Mouse (Mus musculus) kidney, embryonic 15.5 days (tissue): ENCODE data around the gene Lrpap1. TPM values are rescaled to one million over a fixed set of nuclear protein-coding genes. Genes with fewer than 3 reads are reported as not detected.

Experiments
- ATAC-seq: fragments of 200-750 bp; cut with Nextera tagmentation; replicated peaks from 2 replicates; pipeline ENCODE4 v1.8.0; 2017; ENCODE audit warnings: moderate TSS enrichment; ENCODE audit not compliant: low FRiP score
- H3K27ac ChIP-seq: fragments of 300-500 bp; sonication (generic); 2 replicates; pipeline ENCODE4 v1.5.1; 2015; ENCODE audit warnings: mild to moderate bottlenecking, inconsistent platforms
- H3K27me3 ChIP-seq: fragments of 300-500 bp; sonication (generic); 2 replicates; pipeline ENCODE4 v1.6.1; 2015; ENCODE audit warnings: inconsistent platforms
- H3K36me3 ChIP-seq: fragments of 300-500 bp; sonication (generic); 2 replicates; pipeline ENCODE4 v1.6.1; 2015; ENCODE audit warnings: inconsistent platforms
- H3K4me1 ChIP-seq: fragments of 300-500 bp; sonication (generic); 2 replicates; pipeline ENCODE4 v1.6.1; 2015; ENCODE audit warnings: inconsistent platforms
- H3K4me2 ChIP-seq: fragments of 300-500 bp; sonication (generic); 2 replicates; pipeline ENCODE4 v1.6.1; 2015; ENCODE audit warnings: moderate library complexity, mild to moderate bottlenecking, inconsistent platforms
- H3K4me3 ChIP-seq: fragments of 300-500 bp; sonication (generic); replicated peaks from 2 replicates; pipeline ENCODE4 v1.5.1; 2015; ENCODE audit warnings: mild to moderate bottlenecking, inconsistent platforms
- H3K9ac ChIP-seq: fragments of 300-500 bp; sonication (generic); 2 replicates; pipeline ENCODE4 v1.6.1; 2015; ENCODE audit warnings: mild to moderate bottlenecking, inconsistent platforms
- H3K9me3 ChIP-seq: fragments of 300-500 bp; sonication (generic); replicated peaks from 2 replicates; pipeline ENCODE4 v1.6.1; 2016; ENCODE audit warnings: inconsistent platforms
- WGBS: fragments of 180-500 bp; shearing (Covaris S2); methylation state at CpG from one replicate; pipeline ENCODE4 v1.1.7; 2015; ENCODE audit warnings: mixed read lengths; 5-methylcytosine and 5-hydroxymethylcytosine counted together
- polyA plus RNA-seq: library from polyadenylated mRNA; unstranded; fragments of >200 nt; fragmentation: Nextera tagmentation; extraction: Ambion mirVana; gene quantifications from 2 replicates; pipeline ENCODE4 v1.2.1, GENCODE M21; 2015

The Lrpap1 gene
- polyA plus RNA-seq = 174 and 196 TPM in 2 replicates

- Histone ChIP-seq H3K4me3 (peak within 1 kb of the TSS; percentile 90), H3K4me1 (peaks cover 26% of the 10 kb centered on the region), H3K9me3 (no peaks in the 10 kb centered on the region), H3K27ac (peak within 1 kb of the TSS; percentile 77), H3K4me2 (peak within 1 kb of the TSS; percentile 70), H3K36me3 (peaks cover 24% of the 10 kb centered on the region), H3K9ac (peak within 1 kb of the TSS; percentile 62), H3K27me3 (no peaks in the 10 kb centered on the region)
- ATAC-seq = peak; percentile 95
- under 1% methylated on average over 39 of the region's 39 CpGs for WGBS
Observed at GRCm38 (mm10) chr5:35104960-35105921, at the start of gene Lrpap1. Lrpap1 (minus strand) TSS chr5:35105766.

- H3K9ac ChIP-seq = no peak overlapping the region
Observed at GRCm38 (mm10) chr5:35149939-35150338, 44.4 kb upstream of the Lrpap1 start.

GRCm38 (mm10) chr5:35149526-35149925, 44.0 kb upstream of the Lrpap1 start:
- H3K9ac ChIP-seq = no peak overlapping the region
- WGBS = 93% methylated on average over 4 of the region's 4 CpGs
- H3K27me3 ChIP-seq = no peaks in the 10 kb centered on the region
- H3K4me3 ChIP-seq = no peak overlapping the region
- no peak overlapping the region for H3K27ac ChIP-seq
- H3K36me3 ChIP-seq = no peaks in the 10 kb centered on the region
- ATAC-seq = no peak
- H3K9me3 ChIP-seq = no peaks in the 10 kb centered on the region
- H3K4me1 ChIP-seq = no peaks in the 10 kb centered on the region
- H3K4me2 ChIP-seq = no peak overlapping the region

More at GRCm38 (mm10) chr5:35149939-35150338, 44.4 kb upstream of the Lrpap1 start:
- 74% methylated on average over 5 of the region's 5 CpGs for WGBS
- Histone ChIP-seq H3K4me2 (no peak overlapping the region), H3K4me1 (no peaks in the 10 kb centered on the region), H3K36me3 (no peaks in the 10 kb centered on the region), H3K4me3 (no peak overlapping the region), H3K27me3 (no peaks in the 10 kb centered on the region), H3K9me3 (no peaks in the 10 kb centered on the region), H3K27ac (no peak overlapping the region)
- no peak for ATAC-seq

GRCm38 (mm10) chr5:35147963-35148767, 42.6 kb upstream of the Lrpap1 start:
- H3K27ac ChIP-seq = no peak overlapping the region
- no peaks in the 10 kb centered on the region for H3K9me3 ChIP-seq
- ATAC-seq = no peak
- H3K4me3 ChIP-seq = no peak overlapping the region
- H3K27me3 ChIP-seq = no peaks in the 10 kb centered on the region
- no peak overlapping the region for H3K4me2 ChIP-seq
- WGBS = 62% methylated on average over 8 of the region's 8 CpGs
- H3K4me1 ChIP-seq = no peaks in the 10 kb centered on the region
- H3K36me3 ChIP-seq = no peaks in the 10 kb centered on the region
- no peak overlapping the region for H3K9ac ChIP-seq

- no peak overlapping the region for H3K4me2 ChIP-seq
- H3K4me1 ChIP-seq = no peaks in the 10 kb centered on the region
- WGBS = 32% methylated on average over 2 of the region's 2 CpGs
- H3K9ac ChIP-seq = no peak overlapping the region
- no peak overlapping the region for H3K27ac ChIP-seq
- H3K36me3 ChIP-seq = no peaks in the 10 kb centered on the region
- peaks cover 6% of the 10 kb centered on the region; the same call in 1 of the 2 replicates for H3K27me3 ChIP-seq
- ATAC-seq = no peak; the same call in 1 of the 2 replicates
- no peaks in the 10 kb centered on the region for H3K9me3 ChIP-seq
- no peak overlapping the region for H3K4me3 ChIP-seq
Observed at GRCm38 (mm10) chr5:35147155-35147962, 41.8 kb upstream of the Lrpap1 start.

- Histone ChIP-seq H3K4me2 (no peak overlapping the region), H3K27ac (no peak overlapping the region), H3K4me3 (no peak overlapping the region), H3K9ac (no peak overlapping the region), H3K27me3 (peaks cover 6% of the 10 kb centered on the region; the same call in 1 of the 2 replicates), H3K4me1 (no peaks in the 10 kb centered on the region), H3K9me3 (no peaks in the 10 kb centered on the region), H3K36me3 (no peaks in the 10 kb centered on the region)
- 65% methylated on average over 2 of the region's 2 CpGs for WGBS
- no peak for ATAC-seq
Observed at GRCm38 (mm10) chr5:35146747-35147146, 41.2 kb upstream of the Lrpap1 start.

GRCm38 (mm10) chr5:35144716-35145115, 39.1 kb upstream of the Lrpap1 start:
- Histone ChIP-seq H3K27ac (no peak overlapping the region), H3K27me3 (peaks cover 11% of the 10 kb centered on the region; the same call in 1 of the 2 replicates), H3K36me3 (no peaks in the 10 kb centered on the region), H3K4me2 (no peak overlapping the region), H3K9me3 (no peaks in the 10 kb centered on the region), H3K4me3 (no peak overlapping the region), H3K9ac (no peak overlapping the region), H3K4me1 (no peaks in the 10 kb centered on the region)
- ATAC-seq = no peak
- 85% methylated on average over 2 of the region's 2 CpGs for WGBS

GRCm38 (mm10) chr5:35143460-35144245, 38.1 kb upstream of the Lrpap1 start:
- no peaks in the 10 kb centered on the region for H3K9me3 ChIP-seq
- peaks cover 11% of the 10 kb centered on the region; the same call in 1 of the 2 replicates for H3K27me3 ChIP-seq
- H3K4me1 ChIP-seq = no peaks in the 10 kb centered on the region
- WGBS = 70% methylated on average over 10 of the region's 10 CpGs
- H3K4me2 ChIP-seq = no peak overlapping the region
- ATAC-seq = no peak
- no peak overlapping the region for H3K9ac ChIP-seq
- H3K27ac ChIP-seq = no peak overlapping the region
- H3K36me3 ChIP-seq = no peaks in the 10 kb centered on the region
- H3K4me3 ChIP-seq = no peak overlapping the region

GRCm38 (mm10) chr5:35142910-35143309, 37.3 kb upstream of the Lrpap1 start:
- Histone ChIP-seq H3K27me3 (peaks cover 11% of the 10 kb centered on the region; the same call in 1 of the 2 replicates), H3K9me3 (no peaks in the 10 kb centered on the region), H3K4me3 (no peak overlapping the region), H3K9ac (no peak overlapping the region), H3K36me3 (no peaks in the 10 kb centered on the region), H3K4me2 (no peak overlapping the region), H3K27ac (no peak overlapping the region), H3K4me1 (no peaks in the 10 kb centered on the region)
- ATAC-seq = no peak
- 70% methylated on average over 1 of the region's 1 CpGs for WGBS

- Histone ChIP-seq H3K27ac (no peak overlapping the region), H3K4me3 (no peak overlapping the region), H3K27me3 (peaks cover 11% of the 10 kb centered on the region; the same call in 1 of the 2 replicates), H3K9ac (no peak overlapping the region), H3K4me1 (no peaks in the 10 kb centered on the region), H3K9me3 (no peaks in the 10 kb centered on the region), H3K36me3 (no peaks in the 10 kb centered on the region), H3K4me2 (no peak overlapping the region)
- ATAC-seq = no peak
- 31% methylated on average over 3 of the region's 3 CpGs for WGBS
Observed at GRCm38 (mm10) chr5:35141316-35141715, 35.8 kb upstream of the Lrpap1 start.

GRCm38 (mm10) chr5:35138183-35138611, 32.6 kb upstream of the Lrpap1 start:
- no peak overlapping the region for H3K4me3 ChIP-seq
- H3K4me1 ChIP-seq = no peaks in the 10 kb centered on the region
- H3K27ac ChIP-seq = no peak overlapping the region
- no peaks in the 10 kb centered on the region for H3K36me3 ChIP-seq
- H3K9me3 ChIP-seq = no peaks in the 10 kb centered on the region
- H3K4me2 ChIP-seq = no peak overlapping the region
- H3K27me3 ChIP-seq = peaks cover 11% of the 10 kb centered on the region; the same call in 1 of the 2 replicates
- WGBS = 85% methylated on average over 11 of the region's 11 CpGs
- no peak for ATAC-seq
- H3K9ac ChIP-seq = no peak overlapping the region
